Mouse (Mus musculus): ENCODE measurements at regions not wholly inside any gene's neighbourhood (a gene's known extent, or its start where the extent isn't known, plus 50 kb on each side); places are given as distances from the start of the nearest gene placed in this dataset.

- DNase-seq (ENCODE audit: low spot score in 2 of 2) = no peak
Observed at GRCm38 (mm10) chr7:67895166-67895565, 57.5 kb upstream of the Igf1r start.

- no peak for DNase-seq (ENCODE audit: low spot score in 2 of 2)
Observed at GRCm38 (mm10) chr7:67892917-67893316, 59.7 kb upstream of the Igf1r start.

GRCm38 (mm10) chr7:67883040-67883439 is 69.6 kb upstream of the Igf1r start:
- DNase-seq (ENCODE audit: low spot score in 2 of 2) = no peak

GRCm38 (mm10) chr7:67882606-67883005 is 70.0 kb upstream of the Igf1r start:
- no peak for DNase-seq (ENCODE audit: low spot score in 2 of 2)

GRCm38 (mm10) chr7:67878226-67878625 is 74.4 kb upstream of the Igf1r start:
- no peak for DNase-seq (ENCODE audit: low spot score in 2 of 2)

GRCm38 (mm10) chr7:67877587-67877986 is 75.0 kb upstream of the Igf1r start:
- no peak for DNase-seq (ENCODE audit: low spot score in 2 of 2)

- no peak for DNase-seq (ENCODE audit: low spot score in 2 of 2)
Observed at GRCm38 (mm10) chr7:67854080-67855022, 94.8 kb upstream of the Synm start.

- DNase-seq (ENCODE audit: low spot score in 2 of 2) = no peak
Observed at GRCm38 (mm10) chr7:67852859-67853258, 93.3 kb upstream of the Synm start.

- DNase-seq (ENCODE audit: low spot score in 2 of 2) = no peak
Observed at GRCm38 (mm10) chr7:67849509-67849862, 89.9 kb upstream of the Synm start.

- peak; percentile 13 for DNase-seq (ENCODE audit: low spot score in 2 of 2)
Observed at GRCm38 (mm10) chr7:67848589-67849508, 89.3 kb upstream of the Synm start.

- no peak for DNase-seq (ENCODE audit: low spot score in 2 of 2)
Observed at GRCm38 (mm10) chr7:67846796-67847195, 87.3 kb upstream of the Synm start.

GRCm38 (mm10) chr7:67836984-67837383 is 77.4 kb upstream of the Synm start:
- DNase-seq (ENCODE audit: low spot score in 2 of 2) = no peak

- peak in 1 of 2 experiments; percentile 9 for DNase-seq (ENCODE audit: low spot score in 2 of 2)
Observed at GRCm38 (mm10) chr7:67836117-67836949, 76.8 kb upstream of the Synm start.

GRCm38 (mm10) chr7:67831738-67832137 is 72.2 kb upstream of the Synm start:
- no peak for DNase-seq (ENCODE audit: low spot score in 2 of 2)

- no peak for DNase-seq (ENCODE audit: low spot score in 2 of 2)
Observed at GRCm38 (mm10) chr7:67827386-67827785, 67.8 kb upstream of the Synm start.

- DNase-seq (ENCODE audit: low spot score in 2 of 2) = no peak
Observed at GRCm38 (mm10) chr7:67826936-67827335, 67.4 kb upstream of the Synm start.

- no peak for DNase-seq (ENCODE audit: low spot score in 2 of 2)
Observed at GRCm38 (mm10) chr7:67826368-67826767, 66.8 kb upstream of the Synm start.

GRCm38 (mm10) chr7:67825636-67826280 is 66.2 kb upstream of the Synm start:
- DNase-seq (ENCODE audit: low spot score in 2 of 2) = no peak

GRCm38 (mm10) chr7:67823943-67824645 is 64.6 kb upstream of the Synm start:
- no peak for DNase-seq (ENCODE audit: low spot score in 2 of 2)

GRCm38 (mm10) chr7:67819551-67819950 is 60.0 kb upstream of the Synm start:
- no peak for DNase-seq (ENCODE audit: low spot score in 2 of 2)

All from urinary bladder, postnatal 36 days (tissue).